Mouse (Mus musculus) adrenal gland, adult (tissue): Measurements from ENCODE around the gene Sema5a.

ENCODE experiments used
- DNase-seq, 2 experiments: peaks; one replicate each; pipeline ENCODE4 v3.0.0; 2022 to 2023; ENCODE audit warnings: low spot score in 1 of 2; ENCODE audit not compliant: inconsistent age in 2 of 2

Sema5a gene

GRCm38 (mm10) chr15:32297266-32297665 lies 52.7 kb downstream of the Sema5a start:
- no peak for DNase-seq

GRCm38 (mm10) chr15:32298525-32298924 lies 53.9 kb downstream of the Sema5a start:
- no peak for DNase-seq

GRCm38 (mm10) chr15:32300991-32301390 lies 56.4 kb downstream of the Sema5a start:
- no peak for DNase-seq

DNA sequence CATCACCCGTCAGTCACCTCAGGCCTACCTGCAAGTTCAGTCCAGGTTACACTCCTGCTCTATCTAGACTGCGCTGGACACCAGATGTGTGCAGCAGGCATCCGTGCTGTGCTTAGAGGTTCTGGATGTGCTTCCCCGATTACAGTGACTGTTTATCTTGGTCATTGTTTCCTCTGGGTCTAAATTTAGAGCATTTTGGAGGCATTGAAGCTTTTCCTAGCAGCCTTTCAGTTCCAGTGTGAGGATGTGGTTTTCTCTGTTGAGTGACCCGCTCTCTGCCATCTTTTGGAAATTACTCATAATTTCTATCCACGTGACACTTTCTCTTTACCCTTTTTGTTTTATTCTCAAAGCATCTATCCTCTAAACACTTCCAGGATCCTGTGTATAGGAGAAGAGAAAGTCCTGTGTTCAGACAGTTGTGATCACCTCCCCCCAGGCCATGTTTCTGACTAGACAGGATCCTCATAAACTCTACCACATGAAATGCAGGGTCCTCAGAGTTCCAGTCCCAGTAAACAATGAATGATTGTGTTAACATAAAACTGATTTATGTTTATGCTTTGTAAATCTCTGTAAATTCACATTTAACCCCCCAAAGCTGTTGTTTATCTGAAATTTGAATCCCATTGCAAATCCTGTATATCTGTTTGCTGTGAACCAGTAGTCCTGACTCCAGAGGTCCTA lies 62.1 kb downstream of the Sema5a start:
- DNase-seq = no peak

DNA sequence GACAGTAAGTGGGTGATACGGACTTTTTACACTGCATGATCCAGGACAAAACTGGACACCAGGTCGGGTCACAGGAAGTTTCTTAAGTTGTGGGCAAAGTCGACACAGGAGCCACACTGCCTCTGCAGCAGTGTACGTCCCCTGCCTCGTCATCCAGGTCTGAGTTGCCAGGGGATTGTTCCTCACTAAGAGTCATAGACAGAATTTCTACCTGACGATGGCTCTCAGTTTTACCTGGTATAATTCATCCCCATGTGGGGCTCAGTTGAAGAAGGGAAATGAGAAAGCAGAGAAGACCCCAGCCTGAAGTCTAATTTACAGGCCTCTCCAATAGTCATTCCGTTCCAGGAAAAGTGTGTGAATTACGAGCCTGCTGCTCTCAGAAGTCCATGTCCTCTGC lies 66.2 kb downstream of the Sema5a start:
- DNase-seq = no peak

DNA sequence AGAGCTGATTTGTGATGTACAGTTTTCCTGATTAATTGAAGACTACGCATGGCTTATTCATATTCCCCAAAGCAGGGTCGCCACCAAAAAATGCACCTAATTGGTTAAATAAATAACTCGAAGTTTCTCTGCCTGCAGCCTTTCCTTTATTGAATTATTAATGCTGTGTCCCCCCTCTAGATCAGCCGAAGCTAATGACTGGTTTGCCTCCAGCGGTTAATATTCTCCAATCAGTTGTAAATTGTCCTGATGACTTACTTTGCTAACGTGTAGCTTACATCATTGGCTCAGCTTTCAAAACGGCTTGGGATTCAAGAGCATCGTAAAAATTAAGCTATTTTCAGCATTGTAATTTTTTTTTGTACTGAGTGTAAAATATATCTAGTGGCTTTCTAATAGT lies 66.7 kb downstream of the Sema5a start:
- no peak for DNase-seq

DNA sequence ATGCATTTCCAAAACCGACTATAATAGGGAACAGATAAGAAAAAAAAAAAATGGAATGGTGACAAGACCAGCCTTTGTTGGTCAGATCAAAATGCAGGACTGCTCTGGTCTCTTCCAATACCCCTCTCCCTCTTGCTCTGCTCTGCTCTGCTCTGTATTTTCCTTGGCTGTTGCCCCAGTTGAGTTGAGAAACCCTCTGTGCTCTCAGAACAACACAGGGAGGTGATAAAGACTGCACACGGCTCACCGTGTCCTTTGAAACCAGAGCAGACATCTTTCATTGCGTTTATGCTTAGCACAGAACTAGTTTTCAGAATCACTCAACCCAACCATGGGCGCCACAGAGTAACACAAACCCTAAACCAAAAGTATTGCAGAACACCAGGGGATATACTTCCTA lies 72.5 kb downstream of the Sema5a start:
- DNase-seq = no peak

DNA sequence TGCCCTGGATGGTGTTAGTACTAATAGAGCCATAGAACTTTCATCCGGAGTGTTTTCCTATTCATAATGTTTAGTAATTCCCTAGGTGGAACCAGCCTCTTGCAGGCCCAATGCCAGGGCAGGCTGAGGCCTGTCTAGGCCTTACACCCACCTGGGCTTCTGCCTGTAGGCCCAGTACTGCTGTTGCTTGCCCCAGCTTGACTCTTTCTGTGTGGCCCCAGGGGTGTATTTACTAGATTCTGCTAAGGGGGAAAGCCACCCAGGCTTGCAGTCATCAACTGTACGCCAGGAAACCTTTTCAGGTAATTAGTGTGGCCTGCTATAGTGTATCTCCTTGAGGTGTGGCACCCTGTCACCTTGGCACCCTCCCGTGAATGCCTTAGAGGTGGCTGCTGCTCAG lies 76.1 kb downstream of the Sema5a start:
- no peak for DNase-seq

DNA sequence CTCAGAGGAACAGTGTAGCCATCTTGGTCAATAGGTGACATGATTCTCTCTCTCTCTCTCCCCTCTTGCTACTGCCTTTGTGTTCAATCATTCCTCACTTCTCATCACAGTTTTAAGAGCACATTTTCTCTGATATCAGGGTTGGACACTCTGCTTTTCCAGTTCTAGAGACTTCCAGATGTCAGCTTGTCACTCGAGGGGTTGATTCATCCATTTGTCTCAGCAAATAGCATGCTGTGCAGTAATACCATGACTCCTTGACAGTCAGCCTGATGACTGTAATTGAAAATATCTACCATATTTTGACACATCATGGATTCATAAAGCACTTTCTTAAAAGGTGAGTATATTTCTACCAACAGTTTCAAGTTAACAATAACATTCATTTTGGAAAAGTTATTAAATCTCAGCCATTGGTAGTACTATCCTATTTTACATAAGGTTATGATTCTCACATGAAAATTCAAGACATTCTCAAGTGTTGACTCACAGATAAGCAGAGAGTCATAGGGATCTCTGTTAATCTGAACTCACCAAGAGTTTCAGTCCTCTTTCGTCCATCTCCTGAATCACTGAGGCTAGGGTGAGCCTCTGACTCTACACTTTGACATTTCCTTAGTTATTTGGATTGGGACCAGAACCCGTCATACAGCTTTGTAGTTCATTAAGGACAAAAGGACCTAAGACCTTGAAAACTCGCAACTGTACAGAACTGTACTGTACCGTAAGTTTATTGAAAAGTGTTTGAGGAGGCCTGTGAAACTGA lies 78.0 kb downstream of the Sema5a start:
- no peak for DNase-seq

DNA sequence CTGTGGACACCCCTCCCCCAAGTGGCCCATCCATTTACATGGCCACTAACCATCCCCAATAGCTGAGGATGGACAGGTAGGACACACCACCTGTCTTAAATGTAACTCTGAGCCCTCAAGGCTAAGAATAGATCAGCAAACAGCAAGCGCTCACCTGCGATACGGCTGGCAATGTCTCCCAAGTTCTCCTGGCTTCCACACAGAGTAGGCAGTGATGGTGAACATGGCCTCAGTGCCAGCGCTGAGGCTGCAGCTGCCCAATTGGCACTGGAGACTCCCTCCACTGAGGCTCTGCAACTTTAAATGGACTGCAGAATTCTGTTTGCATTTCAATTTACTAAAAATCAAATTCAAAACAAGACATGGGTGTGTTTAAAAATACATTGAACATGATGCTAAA lies 78.6 kb downstream of the Sema5a start:
- no peak for DNase-seq

DNA sequence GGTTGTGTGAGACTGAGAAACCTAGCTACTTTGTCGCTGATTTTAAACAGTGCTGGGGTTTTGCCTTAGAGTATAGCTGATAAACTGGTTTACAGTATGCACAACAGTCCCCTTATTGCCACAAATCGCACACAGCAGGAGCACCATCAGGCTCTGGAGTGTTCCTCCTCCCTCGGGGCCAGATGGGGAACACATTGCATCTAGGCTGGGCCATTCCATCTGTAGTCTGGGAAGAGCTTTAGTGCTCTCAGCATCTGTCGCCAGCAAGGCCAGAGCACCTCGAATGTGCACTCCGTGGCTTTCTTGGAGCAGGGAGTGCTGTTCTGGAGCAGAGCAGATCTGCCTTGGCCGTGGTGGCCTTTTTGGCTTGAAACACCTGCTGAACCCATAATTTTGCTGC lies 79.5 kb downstream of the Sema5a start:
- no peak for DNase-seq

GRCm38 (mm10) chr15:32328370-32329004 lies 83.9 kb downstream of the Sema5a start:
- DNase-seq = no peak

DNA sequence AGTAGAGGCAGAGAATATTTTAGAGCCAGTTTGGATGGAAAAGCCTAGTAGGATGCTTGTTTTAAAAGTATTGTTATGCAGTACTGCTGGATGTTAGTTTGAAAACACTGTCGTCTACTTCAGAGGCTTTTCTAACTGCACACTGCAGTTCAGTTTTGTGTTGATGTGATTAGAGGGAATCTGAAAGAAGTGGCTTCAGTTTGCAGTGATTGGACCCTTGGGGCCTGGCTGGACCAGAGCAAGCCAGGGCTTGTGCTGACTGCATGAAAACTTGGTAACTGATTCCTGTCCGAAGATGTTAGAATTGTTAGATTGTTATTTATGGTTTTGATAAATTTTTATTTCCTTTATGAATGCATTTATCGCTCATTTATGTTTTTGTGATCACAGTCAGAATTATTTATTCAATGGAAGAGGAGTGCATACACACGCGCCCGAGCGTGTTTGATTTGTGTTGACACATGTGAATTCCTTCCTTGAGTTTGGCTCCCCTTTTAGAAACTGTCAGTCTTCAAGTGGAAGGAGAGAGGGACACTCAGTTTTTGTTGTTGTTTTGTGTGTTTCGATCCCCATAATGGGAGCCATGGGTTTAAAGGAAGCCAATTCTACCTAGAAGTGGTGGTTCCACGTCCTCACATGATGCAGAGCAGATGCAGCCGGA lies 85.2 kb downstream of the Sema5a start:
- DNase-seq = no peak

- DNase-seq = no peak
Measured at GRCm38 (mm10) chr15:32330427-32330826, 85.8 kb downstream of the Sema5a start.

GRCm38 (mm10) chr15:32331037-32331436 lies 86.4 kb downstream of the Sema5a start:
- no peak for DNase-seq

DNA sequence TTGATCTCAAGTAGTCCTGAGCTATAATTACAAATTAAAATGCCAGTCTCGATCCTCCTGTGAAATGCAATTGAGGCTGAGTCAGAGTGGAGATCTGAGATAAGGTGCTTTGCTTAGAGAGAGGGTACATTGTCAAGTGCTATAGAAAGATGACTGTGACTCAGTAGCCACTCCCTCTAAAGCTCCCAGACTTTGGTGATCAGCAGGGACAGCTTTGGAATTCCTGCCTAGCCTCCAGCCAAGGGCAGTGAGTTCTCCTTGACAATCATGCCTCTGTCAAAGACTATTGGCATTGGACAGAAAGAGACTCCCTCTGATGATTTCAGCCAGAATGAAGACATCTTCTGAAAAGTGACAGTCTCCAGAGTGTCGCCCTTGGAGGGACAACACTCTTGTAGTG lies 88.8 kb downstream of the Sema5a start:
- peak in 1 of 2 experiments; percentile 46 for DNase-seq

DNA sequence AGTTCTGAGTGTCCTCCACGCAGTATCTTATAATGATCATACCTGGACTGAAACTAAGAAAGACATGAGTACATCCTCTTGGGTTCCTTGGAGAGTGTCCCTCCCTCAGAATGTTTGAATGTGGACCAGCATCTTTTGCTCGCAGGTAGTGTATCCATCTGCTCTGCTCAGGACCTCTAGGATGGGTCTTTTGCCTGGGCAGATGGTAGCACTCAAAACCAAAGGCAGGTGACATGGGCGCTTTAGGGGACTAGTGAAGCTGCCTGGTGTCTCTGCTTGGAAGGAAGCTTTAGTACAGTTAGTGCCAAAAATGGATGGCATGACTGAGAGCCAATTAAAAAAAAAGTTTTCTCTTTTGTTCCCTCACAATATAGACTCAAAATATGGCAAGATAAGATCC lies 93.2 kb downstream of the Sema5a start:
- no peak for DNase-seq

GRCm38 (mm10) chr15:32338721-32339290 lies 94.2 kb downstream of the Sema5a start:
- DNase-seq = no peak

DNA sequence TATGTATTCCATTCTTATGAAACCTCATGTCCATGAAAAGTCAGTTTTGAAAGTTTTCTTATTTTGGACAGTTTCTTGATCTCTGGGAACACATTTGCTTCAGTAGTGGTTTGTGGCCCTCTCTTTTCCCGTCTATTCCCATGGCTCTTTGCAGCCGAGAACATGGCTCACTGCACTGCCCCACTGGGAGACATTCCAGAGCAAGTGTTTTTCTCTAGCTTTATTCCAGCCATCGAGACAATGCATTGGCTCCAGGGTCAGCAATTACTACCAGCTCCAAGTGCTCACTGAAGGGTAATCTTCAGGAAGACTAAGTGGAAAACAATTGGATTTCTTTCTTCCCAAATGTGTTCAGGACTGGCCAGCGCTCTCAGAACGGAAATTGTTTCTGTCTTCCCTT lies 94.8 kb downstream of the Sema5a start:
- no peak for DNase-seq

DNA sequence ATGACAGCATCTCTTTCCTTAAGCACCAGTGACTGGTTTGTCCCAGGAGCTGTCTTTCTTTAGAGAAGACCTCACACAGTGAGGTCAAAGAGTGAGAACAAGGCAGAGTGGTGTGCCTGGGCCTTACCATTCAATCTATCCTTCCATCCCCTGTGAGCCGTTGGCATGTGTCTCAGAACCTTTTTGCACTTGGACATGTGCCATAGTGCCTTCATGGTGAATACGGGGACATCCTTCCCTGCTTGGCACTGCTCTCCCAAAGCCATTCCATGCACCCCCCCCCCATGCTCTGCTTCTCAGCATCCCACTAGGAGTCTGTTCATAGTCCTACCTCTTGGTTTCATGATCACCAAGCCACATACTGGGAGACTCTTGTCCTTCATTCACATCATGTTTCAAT lies 96.8 kb downstream of the Sema5a start:
- DNase-seq = no peak

DNA sequence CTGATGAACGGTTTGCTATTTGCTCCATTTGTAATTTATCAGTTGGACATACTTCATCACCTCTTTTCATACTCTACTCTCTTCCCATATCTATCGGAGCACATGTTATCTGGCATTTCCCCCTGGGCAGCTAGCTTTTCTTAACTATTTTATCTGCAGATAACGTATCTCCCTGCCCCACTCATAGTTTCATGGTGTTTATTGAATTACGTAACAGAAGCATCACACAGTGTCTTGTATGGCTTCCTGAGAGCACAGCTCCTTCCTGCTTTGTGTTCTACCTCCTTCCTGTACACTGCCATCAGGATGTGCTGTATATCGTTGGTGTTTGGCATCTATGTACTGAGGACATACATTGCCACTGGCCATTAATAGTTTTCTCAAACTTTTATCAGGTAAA lies 98.9 kb downstream of the Sema5a start:
- no peak for DNase-seq
